Mouse (Mus musculus) frontal cortex, adult (tissue): ENCODE measurements around the gene Hmgxb4.
"Not testable (repeated sequence)": the region's sequence is repeated elsewhere in the genome, so short reads cannot be mapped to it uniquely, and the experiment has no call there.

Experiments
- ATAC-seq: cut with Nextera tagmentation; 2 replicates; pipeline ENCODE4 v1.9.2; 2017; ENCODE audit warnings: mild to moderate bottlenecking, moderate library complexity, mixed read lengths; ENCODE audit not compliant: low TSS enrichment

Gene Hmgxb4

GRCm38 (mm10) chr8:74993081-74993474, at the start of gene Hmgxb4:
TSS of gene Hmgxb4 (plus strand) at chr8:74993356.
- 0 out of 2 replicates have a peak, but pooled peaks have one; percentile 7 for ATAC-seq

GRCm38 (mm10) chr8:74949445-74949844, 43.7 kb upstream of the Hmgxb4 start:
- ATAC-seq: no peak

- ATAC-seq: no peak
These were observed 29.2 kb upstream of the Hmgxb4 start for GRCm38 (mm10) chr8:74963983-74964382.

- not testable (repeated sequence) for ATAC-seq
These were observed 22.9 kb upstream of the Hmgxb4 start for GRCm38 (mm10) chr8:74970286-74970685.

GRCm38 (mm10) chr8:74971636-74972035, 21.5 kb upstream of the Hmgxb4 start:
- no peak for ATAC-seq

- ATAC-seq: no peak
These were observed 20.8 kb upstream of the Hmgxb4 start for GRCm38 (mm10) chr8:74972322-74972883.

GRCm38 (mm10) chr8:74973121-74973869, 19.9 kb upstream of the Hmgxb4 start:
- ATAC-seq: no peak

GRCm38 (mm10) chr8:74973904-74974303, 19.3 kb upstream of the Hmgxb4 start:
- no peak for ATAC-seq

- ATAC-seq: 0 out of 2 replicates have a peak, but pooled peaks have one; percentile 55
These were observed 15.7 kb upstream of the Hmgxb4 start for GRCm38 (mm10) chr8:74977427-74977826.

GRCm38 (mm10) chr8:74980060-74980710, 13.0 kb upstream of the Hmgxb4 start:
- ATAC-seq: no peak

- ATAC-seq: peak; percentile 92
These were observed 12.5 kb upstream of the Hmgxb4 start for GRCm38 (mm10) chr8:74980711-74981062.

- no peak for ATAC-seq
These were observed 11.3 kb upstream of the Hmgxb4 start for GRCm38 (mm10) chr8:74981809-74982208.

- ATAC-seq: no peak
These were observed 5.7 kb upstream of the Hmgxb4 start for GRCm38 (mm10) chr8:74987436-74987835.

- ATAC-seq: no peak
These were observed 3.1 kb upstream of the Hmgxb4 start for GRCm38 (mm10) chr8:74990021-74990420.

- ATAC-seq: peak; percentile 98
These were observed 607 bp downstream of the Hmgxb4 start for GRCm38 (mm10) chr8:74993475-74994451.

GRCm38 (mm10) chr8:74994540-74994939, 1.4 kb downstream of the Hmgxb4 start:
- ATAC-seq: no peak

GRCm38 (mm10) chr8:75000431-75000830, 7.3 kb downstream of the Hmgxb4 start:
- no peak for ATAC-seq

GRCm38 (mm10) chr8:75008826-75009225, 15.7 kb downstream of the Hmgxb4 start:
- ATAC-seq: no peak

GRCm38 (mm10) chr8:75013557-75013956, 20.4 kb downstream of the Hmgxb4 start:
- ATAC-seq: no peak

GRCm38 (mm10) chr8:75013964-75014363, 20.8 kb downstream of the Hmgxb4 start:
- no peak for ATAC-seq

GRCm38 (mm10) chr8:75015981-75016380, 22.8 kb downstream of the Hmgxb4 start:
- no peak for ATAC-seq

GRCm38 (mm10) chr8:75016422-75016821, 23.3 kb downstream of the Hmgxb4 start:
- no peak for ATAC-seq
